Mouse (Mus musculus) layer of hippocampus, postnatal 10 days (tissue): ENCODE data around the gene Pax8. TPM values are rescaled to one million over a fixed set of nuclear protein-coding genes. Genes with fewer than 3 reads are reported as not detected.

Source experiments
- DNase-seq, 2 experiments: peaks; one replicate each; pipeline ENCODE4 v3.0.0; 2021; ENCODE audit warnings: low spot score in 2 of 2
- total RNA-seq, 2 experiments: library from RNA; stranded (reverse); gene quantifications; 2 replicates each; pipeline ENCODE4 v1.2.3; 2021

Gene Pax8
- total RNA-seq, 2 experiments from 2014 or later: not detected

GRCm38 (mm10) chr2:24417106-24417505, 58.3 kb downstream of the Pax8 start:
- DNase-seq: no peak

- DNase-seq: peak in 1 of 2 experiments; percentile 26
Measured at GRCm38 (mm10) chr2:24416668-24417067, 58.7 kb downstream of the Pax8 start.

DNA sequence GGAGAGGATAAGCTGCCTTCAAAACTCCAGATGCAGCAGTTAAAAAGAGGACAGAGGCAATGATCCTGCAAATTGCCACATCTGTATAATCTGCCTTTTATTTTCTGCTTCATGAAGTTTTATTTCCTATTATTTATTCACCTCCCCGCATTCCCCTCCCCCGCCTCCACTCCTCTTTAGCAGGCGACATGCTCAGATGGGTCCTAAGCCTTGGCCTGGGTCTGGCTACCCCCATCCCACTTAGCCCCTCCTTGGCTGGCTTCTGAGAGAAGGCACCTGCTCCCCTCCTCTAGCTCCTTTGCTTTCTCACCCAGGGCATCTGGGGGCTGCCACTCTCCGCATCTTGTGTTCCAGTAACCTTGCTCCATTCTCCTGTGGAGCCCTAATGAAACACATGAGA, 61.7 kb downstream of the Pax8 start:
- DNase-seq: no peak

GRCm38 (mm10) chr2:24413172-24413571, 62.2 kb downstream of the Pax8 start:
- no peak for DNase-seq

DNA sequence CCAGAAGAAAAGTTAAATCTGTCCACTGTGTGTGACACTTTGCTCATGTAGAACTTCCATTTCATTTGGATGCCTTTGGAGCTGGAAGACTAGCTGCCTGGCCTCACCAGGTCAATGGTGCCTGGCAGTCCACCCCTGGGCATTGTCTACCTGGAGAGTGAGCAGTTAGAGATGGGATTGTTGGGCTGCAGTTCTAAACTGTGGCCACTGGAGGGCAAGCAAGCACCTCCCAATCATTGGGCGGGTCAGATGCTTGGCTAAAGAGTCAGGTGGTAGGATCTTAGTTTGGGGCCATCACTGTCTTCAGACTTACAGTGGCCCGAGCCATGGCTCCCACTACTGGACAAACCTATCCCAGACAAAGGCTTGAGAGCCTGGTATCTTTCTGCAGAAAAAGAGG, 66.2 kb downstream of the Pax8 start:
- DNase-seq: peak; percentile 77 to 82

DNA sequence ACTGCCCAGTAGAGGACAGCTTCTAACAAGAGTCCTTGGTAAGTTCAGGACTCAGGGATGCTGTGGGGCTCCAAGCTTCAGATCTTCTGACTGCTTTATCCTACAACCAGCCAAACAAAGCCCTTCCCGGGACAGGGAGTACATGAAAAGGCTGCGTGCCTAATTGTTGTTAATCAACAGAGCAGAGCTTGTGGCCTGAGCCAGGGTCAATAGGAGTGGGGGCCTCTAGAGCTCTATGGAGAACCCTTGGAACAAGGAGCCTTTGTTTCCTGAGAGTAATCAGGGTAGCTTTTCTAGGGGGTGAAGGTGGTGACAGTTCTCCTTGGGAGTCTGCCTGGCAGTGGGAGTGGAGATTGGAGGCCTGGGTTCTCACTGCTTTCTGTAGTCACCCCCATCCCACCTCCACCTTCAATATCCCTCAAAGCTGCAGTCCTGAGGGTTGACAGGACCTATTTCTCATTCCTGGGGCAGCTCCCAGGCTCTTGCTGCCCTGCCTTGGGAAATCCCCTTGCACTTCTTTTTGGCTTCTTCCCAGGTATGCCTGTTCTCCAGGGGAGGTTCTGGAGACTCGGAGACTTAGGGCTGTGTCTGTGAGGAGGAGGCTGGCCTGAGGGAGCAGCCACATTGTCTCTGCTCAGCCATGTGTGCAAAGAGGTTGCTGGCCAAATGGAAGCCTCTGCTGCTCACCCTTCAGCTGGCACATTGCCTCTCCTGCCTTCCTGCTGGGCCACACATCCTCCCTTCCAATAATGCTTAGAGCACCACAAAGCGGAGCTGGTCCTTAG, 67.5 kb downstream of the Pax8 start:
- DNase-seq: peak in 1 of 2 experiments; percentile 48

DNA sequence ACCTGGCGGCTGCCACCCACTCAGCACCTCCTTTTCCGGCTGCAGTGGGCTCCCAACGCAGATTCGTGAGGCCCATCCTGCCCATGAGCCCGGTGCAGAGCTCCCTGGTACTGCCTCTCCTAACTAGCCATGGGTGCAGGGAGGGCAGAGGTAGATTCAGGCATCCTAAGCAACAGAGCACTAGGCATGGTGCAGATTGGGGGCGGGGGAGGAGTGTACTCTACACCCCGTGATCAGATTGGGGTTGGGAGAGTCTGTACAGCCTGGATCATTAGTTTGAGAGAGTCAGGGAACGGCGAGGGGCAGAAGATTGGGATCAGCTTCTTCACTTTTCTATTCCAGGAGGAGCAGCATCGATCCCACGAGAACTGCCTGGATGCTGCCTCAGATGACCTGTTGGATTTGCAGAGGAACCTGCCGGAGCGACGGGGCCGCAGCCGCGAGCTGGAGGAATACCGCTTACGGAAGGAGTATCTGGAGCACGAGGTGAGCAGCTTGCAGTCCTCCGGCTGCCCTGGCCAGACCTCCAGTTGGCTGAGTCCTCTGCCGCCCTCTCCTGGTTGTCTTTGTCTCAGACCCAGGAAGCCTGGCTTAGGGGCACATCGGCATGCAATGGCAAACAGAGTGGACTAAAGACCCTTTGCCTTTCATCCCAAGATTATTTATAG, 69.9 kb downstream of the Pax8 start:
- DNase-seq: peak; percentile 71 to 76

DNA sequence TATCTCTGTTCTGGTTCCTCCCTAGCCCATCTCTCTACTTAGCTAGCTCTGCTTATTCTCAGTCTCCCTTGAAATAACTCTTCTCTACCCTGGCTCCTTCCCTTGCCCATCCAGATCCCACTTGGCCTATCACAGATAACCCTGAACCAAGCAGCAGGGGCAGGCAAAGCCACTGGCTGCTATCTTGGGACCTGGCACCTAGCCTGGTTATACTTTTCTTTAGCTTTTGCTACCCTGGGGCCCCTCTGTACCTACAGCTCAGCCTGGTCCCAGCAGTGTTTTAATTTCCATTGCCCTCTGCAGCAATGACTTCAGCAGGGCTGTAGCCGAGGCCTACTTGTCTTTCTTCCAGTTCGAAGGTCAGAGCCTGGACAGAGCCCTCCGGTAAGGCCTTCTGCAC, 74.7 kb downstream of the Pax8 start:
- DNase-seq: no peak

- DNase-seq: no peak
Measured at GRCm38 (mm10) chr2:24397115-24397514, 78.3 kb downstream of the Pax8 start.

GRCm38 (mm10) chr2:24393251-24393650, 82.1 kb downstream of the Pax8 start:
- DNase-seq: no peak

- DNase-seq: no peak
Measured at GRCm38 (mm10) chr2:24387361-24388283, 87.8 kb downstream of the Pax8 start.

- no peak for DNase-seq
Measured at GRCm38 (mm10) chr2:24386964-24387320, 88.5 kb downstream of the Pax8 start.

- DNase-seq: no peak
Measured at GRCm38 (mm10) chr2:24386158-24386963, 89.0 kb downstream of the Pax8 start.

- DNase-seq: no peak
Measured at GRCm38 (mm10) chr2:24385111-24385961, 90.1 kb downstream of the Pax8 start.

DNA sequence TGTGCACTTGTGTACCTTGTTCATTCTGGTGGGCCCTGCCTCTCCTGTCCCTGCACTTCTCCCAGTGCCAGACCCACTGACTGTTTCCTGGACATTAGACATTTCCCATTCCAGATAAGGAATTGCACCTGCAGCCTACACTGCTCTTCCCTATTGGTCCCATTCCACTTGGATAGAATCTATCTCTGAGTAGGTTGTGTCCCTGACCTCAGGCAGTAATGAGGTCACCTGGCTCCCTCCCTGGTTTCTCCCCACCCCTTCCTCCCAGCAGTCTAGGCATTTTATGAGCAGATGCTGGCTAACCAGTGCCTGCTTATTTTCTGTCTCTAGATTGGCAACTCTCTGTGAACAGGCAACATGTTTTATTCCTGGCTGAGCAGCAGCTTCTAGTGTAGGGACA, 91.0 kb downstream of the Pax8 start:
- DNase-seq: no peak

DNA sequence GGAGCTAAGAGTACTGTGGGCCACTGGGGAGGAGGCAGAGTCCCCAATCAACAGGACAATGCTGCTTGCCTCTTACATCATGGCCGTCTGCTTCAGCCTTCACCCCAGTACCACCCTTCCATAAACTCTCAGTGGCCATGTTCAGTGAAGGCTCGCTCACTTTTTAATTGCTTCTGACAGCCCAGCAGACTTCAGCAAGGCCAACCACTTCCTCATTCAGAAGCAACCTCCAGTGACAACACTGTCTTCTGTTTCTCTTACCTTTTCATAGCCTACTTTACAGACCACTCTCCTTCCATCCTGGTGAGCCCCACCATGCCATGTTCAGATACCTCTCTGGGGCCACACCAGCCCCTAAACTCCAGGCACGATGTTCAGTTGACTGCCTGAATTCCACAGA, 91.8 kb downstream of the Pax8 start:
- DNase-seq: no peak

DNA sequence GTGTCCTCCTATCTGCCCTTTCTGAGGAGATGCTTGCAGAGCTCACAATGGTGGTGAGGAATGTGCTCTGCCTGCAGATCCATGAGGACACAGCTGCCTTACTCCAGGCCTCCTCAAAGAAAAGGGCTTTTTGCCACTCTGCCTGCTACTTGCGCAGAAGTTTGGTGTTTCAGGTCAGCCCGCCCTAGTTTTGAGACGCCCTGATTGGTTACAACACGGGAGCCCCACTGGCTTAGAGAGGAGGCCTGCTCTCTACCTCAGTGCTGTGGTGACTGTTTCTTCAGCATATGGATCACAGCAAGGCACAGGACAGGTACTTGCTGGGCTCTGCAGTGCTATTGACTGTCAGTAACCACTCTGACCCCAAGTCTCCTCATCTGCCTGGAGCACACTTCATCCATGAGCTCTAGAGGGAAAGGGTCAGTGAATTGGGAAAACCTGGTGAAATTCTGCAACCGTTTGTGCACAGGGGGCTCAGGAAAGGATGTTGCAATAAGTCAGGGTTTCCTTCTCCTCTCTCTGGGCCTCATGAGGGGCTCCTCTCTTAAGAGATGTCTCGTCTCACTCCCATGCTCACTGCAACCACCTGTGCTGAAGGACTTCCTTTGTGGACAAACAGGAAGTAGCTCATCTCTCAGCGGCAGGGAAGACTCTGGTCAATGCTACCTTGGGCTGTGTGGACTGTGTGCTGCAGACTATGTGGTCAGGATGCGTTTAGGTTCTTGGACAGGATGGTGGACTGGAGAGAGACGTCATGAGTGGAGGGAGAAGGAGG, 92.8 kb downstream of the Pax8 start:
- no peak for DNase-seq

DNA sequence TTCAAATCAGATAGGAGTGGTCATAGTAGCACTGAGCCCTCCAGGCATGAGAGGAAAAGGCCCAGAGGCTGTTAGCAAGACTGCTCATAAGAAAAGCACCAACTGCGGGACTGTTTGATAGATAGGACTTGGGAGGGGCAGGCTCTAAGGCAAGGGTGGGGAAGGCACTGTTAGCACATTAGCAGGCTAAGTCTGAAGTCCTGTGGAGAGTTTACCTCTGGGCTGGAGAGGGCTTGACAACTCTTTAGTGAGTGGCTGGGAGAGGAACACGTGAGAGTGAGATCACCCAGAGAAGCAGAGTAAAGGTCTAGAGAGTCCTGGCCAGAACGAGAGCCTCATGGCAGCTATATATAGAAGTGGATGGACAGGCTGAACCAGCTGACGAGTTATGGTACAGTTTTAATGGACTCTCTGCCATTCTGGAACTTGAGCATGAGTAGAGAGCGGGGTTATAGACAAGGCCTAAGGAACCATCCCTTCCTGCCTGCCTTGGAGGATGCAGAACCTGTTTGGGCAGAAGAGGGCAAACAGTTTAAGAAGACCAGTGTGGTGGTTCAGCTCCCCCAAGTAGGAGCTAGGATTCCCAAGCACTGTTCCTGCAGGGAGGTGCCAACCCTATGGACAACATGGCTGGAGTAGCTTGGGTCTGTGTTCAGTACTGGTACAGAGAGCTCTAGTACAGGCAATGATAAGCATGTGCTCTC, 96.5 kb downstream of the Pax8 start:
- no peak for DNase-seq
